14 mouse cellular contexts compared by ENCODE assay signal in genomic region chr12:73088911-73089310, GRCm38 (mm10). TPM values are rescaled to one million over a fixed set of nuclear protein-coding genes. Genes with fewer than 3 reads are reported as not detected.
DNase-seq lines count a peak whose midpoint lies in the region; ATAC-seq lines count a peak whose summit lies in the region.
"Had no signal": no experiment of that assay in that cellular context is flagged by ENCODE, and none has a peak within 500 bp of the region (broad histone marks: within the 10 kb centered on the region; RNA-seq: fewer than 3 reads in every experiment).

No protein-coding gene starts in this region.

- H3K4me1 ChIP-seq in midbrain, embryonic 16.5 days (ENCODE audit: control insufficient read depth, insufficient read depth, low read length) = no peaks in the 10 kb centered on the region
- H3K4me1 ChIP-seq: hindbrain, embryonic 12.5 days; neural tube, embryonic 12.5 days had no signal

- no peak overlapping the region for H3K4me2 ChIP-seq in midbrain, embryonic 16.5 days (ENCODE audit: low read length)
- H3K4me2 ChIP-seq: hindbrain, embryonic 12.5 days; neural tube, embryonic 12.5 days had no signal

- ATAC-seq in midbrain, embryonic 16.5 days = no peak
- ATAC-seq: activated CD4-positive, CD25-positive, alpha-beta regulatory T cell, adult 4 months had no signal

- no peaks in the 10 kb centered on the region for H3K9me3 ChIP-seq in midbrain, embryonic 16.5 days (replicated peaks; ENCODE audit: control insufficient read depth, low read length, poor library complexity, severe bottlenecking)
- H3K9me3 ChIP-seq: hindbrain, embryonic 12.5 days; neural tube, embryonic 12.5 days had no signal

- no peak overlapping the region for H3K4me3 ChIP-seq in midbrain, embryonic 16.5 days (ENCODE audit: low read depth, low read length)
- H3K4me3 ChIP-seq: hindbrain, embryonic 12.5 days; left cerebral cortex, adult 2 months; neural tube, embryonic 12.5 days had no signal

- no peaks in the 10 kb centered on the region for H3K36me3 ChIP-seq in midbrain, embryonic 16.5 days (ENCODE audit: control insufficient read depth, insufficient read depth, low read length)
- H3K36me3 ChIP-seq: hindbrain, embryonic 12.5 days; neural tube, embryonic 12.5 days had no signal

- H3K27me3 ChIP-seq in midbrain, embryonic 16.5 days (ENCODE audit: control insufficient read depth, insufficient read depth, low read depth, low read length) = no peaks in the 10 kb centered on the region
- H3K27me3 ChIP-seq: hindbrain, embryonic 12.5 days; neural tube, embryonic 12.5 days had no signal

- DNase-seq in thymus, postnatal 0 days (ENCODE audit: low spot score) = peak; percentile 10
- no peak for DNase-seq in thymus, postnatal 10 days (ENCODE audit: low spot score in 2 of 2)
- DNase-seq in NIH3T3 (ENCODE audit: low read depth) = peak; percentile 56
- DNase-seq in liver = peak; percentile 87
- DNase-seq in cerebellum, adult 11 months = no peak
- no peak for DNase-seq in left cerebral cortex, adult 9 months (ENCODE audit: low spot score in 2 of 2)
- DNase-seq: cerebellum, adult 8-10 months; gastrocnemius, postnatal 14 days had no signal

- H3K27ac ChIP-seq in midbrain, embryonic 16.5 days (ENCODE audit: low read length) = no peak overlapping the region
- H3K27ac ChIP-seq: hindbrain, embryonic 12.5 days; left cerebral cortex, adult 2 months; neural tube, embryonic 12.5 days had no signal

- H3K9ac ChIP-seq in midbrain, embryonic 16.5 days (ENCODE audit: low read depth, low read length) = no peak overlapping the region
- H3K9ac ChIP-seq: hindbrain, embryonic 12.5 days; neural tube, embryonic 12.5 days had no signal

- WGBS in midbrain, embryonic 16.5 days = 69% methylated on average over 5 of the region's 5 CpGs

RNA-seq across cellular contexts. Expression of gene Six4, which starts 24.3 kb away (rescaled TPM):
- polyA plus RNA-seq in thymus, postnatal 0 days (2015; fragmentation: Nextera tagmentation; extraction: Ambion mirVana) = 1.8 TPM in 2 replicates
- 0.18 and 0.29 TPM in 2 replicates for polyA plus RNA-seq in midbrain, embryonic 16.5 days (2015; fragmentation: Nextera tagmentation; extraction: Ambion mirVana)

RNA-seq across cellular contexts. Expression of gene Mnat1, which starts 34.6 kb away (rescaled TPM):
- 37.2 and 37.5 TPM in 2 replicates for polyA plus RNA-seq in thymus, postnatal 0 days (2015; fragmentation: Nextera tagmentation; extraction: Ambion mirVana)
- 15.9 and 18.4 TPM in 2 replicates for polyA plus RNA-seq in midbrain, embryonic 16.5 days (2015; fragmentation: Nextera tagmentation; extraction: Ambion mirVana)

RNA-seq across cellular contexts. Expression of gene Six1, which starts 35.2 kb away (rescaled TPM):
- 11.2 and 13.3 TPM in 2 replicates for polyA plus RNA-seq in thymus, postnatal 0 days (2015; fragmentation: Nextera tagmentation; extraction: Ambion mirVana)
- polyA plus RNA-seq in midbrain, embryonic 16.5 days (2015; fragmentation: Nextera tagmentation; extraction: Ambion mirVana) = 0.41 and 0.62 TPM in 2 replicates
- polyA plus RNA-seq: activated CD4-positive, CD25-positive, alpha-beta regulatory T cell, adult 4 months; erythroblast, embryonic 14.5 days had no signal

Comparison
In these comparisons a context has a peak if more than half of its experiments do, and no peak if none do; other contexts are left out.
1. DNase-seq: peak in thymus, postnatal 0 days (single experiment), NIH3T3 (single experiment) and liver (single experiment); none in thymus, postnatal 10 days (0 of 2), cerebellum, adult 11 months (single experiment) and left cerebral cortex, adult 9 months (0 of 2).